Mouse (Mus musculus): ENCODE data around the gene Gm6164. TPM values are rescaled to one million over a fixed set of nuclear protein-coding genes. Genes with fewer than 3 reads are reported as not detected.
"Not testable (repeated sequence)": the region's sequence is repeated elsewhere in the genome, so short reads cannot be mapped to it uniquely, and the experiment has no call there.

Gm6164 gene
- total RNA-seq (2012; rRNA removed) (not detected in 2 replicates), total RNA-seq (2014; rRNA removed) (not detected in 2 replicates), polyA plus RNA-seq (2012; ENCODE audit: insufficient read length, low read depth) (not detected in 2 replicates)

GRCm38 (mm10) chr7:20205507-20205906 lies at the start of gene Gm6164:
TSS of gene Gm6164 (minus strand) at chr7:20205607.
- DNase-seq (ENCODE audit: extremely low read depth); H3K9me3 ChIP-seq (replicated peaks; ENCODE audit: low read length); H3K9ac ChIP-seq (ENCODE audit: insufficient read depth, low read depth); in situ Hi-C loops (cut with MboI; ENCODE audit: low pct_ligation_motif_present, low pct_unique_long_range_greater_than_20kb, low sequenced_read_pairs); H3K36me3 ChIP-seq (replicated peaks in 1 of 2; ENCODE audit: control insufficient read depth in 1 of 2, insufficient read depth in 1 of 2, low read length in 1 of 2); H3K79me2 ChIP-seq (replicated peaks; ENCODE audit: control insufficient read depth, extremely low read depth, insufficient read depth, poor library complexity, severe bottlenecking); H3K4me3 ChIP-seq (replicated peaks in 1 of 3; ENCODE audit: low read depth in 2 of 3, low read length in 2 of 3, poor library complexity in 1 of 3); H3K4me1 ChIP-seq (ENCODE audit: control insufficient read depth in 1 of 2, insufficient read depth in 2 of 2); H3K4me2 ChIP-seq (ENCODE audit: insufficient read depth, low read depth, poor library complexity, severe bottlenecking); H3K27ac ChIP-seq (ENCODE audit: insufficient read depth, low read depth); H3K27me3 ChIP-seq (replicated peaks); dilution Hi-C loops (cut with MboI; ENCODE audit: extremely low pct_ligation_motif_present, extremely low pct_unique_long_range_greater_than_20kb, low sequenced_read_pairs): not testable (repeated sequence)

GRCm38 (mm10) chr7:20233728-20234127 lies 28.3 kb upstream of the Gm6164 start, which contains the start of gene Gm4498:
TSS of gene Gm4498 (minus strand) at chr7:20233828.
- DNase-seq (ENCODE audit: extremely low read depth); H3K79me2 ChIP-seq (replicated peaks; ENCODE audit: control insufficient read depth, extremely low read depth, insufficient read depth, poor library complexity, severe bottlenecking); H3K4me3 ChIP-seq (replicated peaks in 1 of 3; ENCODE audit: low read depth in 2 of 3, low read length in 2 of 3, poor library complexity in 1 of 3); in situ Hi-C loops (cut with MboI; ENCODE audit: low pct_ligation_motif_present, low pct_unique_long_range_greater_than_20kb, low sequenced_read_pairs); H3K4me1 ChIP-seq (ENCODE audit: control insufficient read depth in 1 of 2, insufficient read depth in 2 of 2); H3K27me3 ChIP-seq (replicated peaks); H3K27ac ChIP-seq (ENCODE audit: insufficient read depth, low read depth); H3K9ac ChIP-seq (ENCODE audit: insufficient read depth, low read depth); dilution Hi-C loops (cut with MboI; ENCODE audit: extremely low pct_ligation_motif_present, extremely low pct_unique_long_range_greater_than_20kb, low sequenced_read_pairs); H3K36me3 ChIP-seq (replicated peaks in 1 of 2; ENCODE audit: control insufficient read depth in 1 of 2, insufficient read depth in 1 of 2, low read length in 1 of 2); H3K4me2 ChIP-seq (ENCODE audit: insufficient read depth, low read depth, poor library complexity, severe bottlenecking); H3K9me3 ChIP-seq (replicated peaks; ENCODE audit: low read length): not testable (repeated sequence)

- H3K79me2 ChIP-seq (replicated peaks; ENCODE audit: control insufficient read depth, extremely low read depth, insufficient read depth, poor library complexity, severe bottlenecking); H3K9me3 ChIP-seq (replicated peaks; ENCODE audit: low read length); H3K27me3 ChIP-seq (replicated peaks); H3K36me3 ChIP-seq (replicated peaks in 1 of 2; ENCODE audit: control insufficient read depth in 1 of 2, insufficient read depth in 1 of 2, low read length in 1 of 2); dilution Hi-C loops (cut with MboI; ENCODE audit: extremely low pct_ligation_motif_present, extremely low pct_unique_long_range_greater_than_20kb, low sequenced_read_pairs); H3K4me2 ChIP-seq (ENCODE audit: insufficient read depth, low read depth, poor library complexity, severe bottlenecking); DNase-seq (ENCODE audit: extremely low read depth); H3K9ac ChIP-seq (ENCODE audit: insufficient read depth, low read depth); H3K4me3 ChIP-seq (replicated peaks in 1 of 3; ENCODE audit: low read depth in 2 of 3, low read length in 2 of 3, poor library complexity in 1 of 3); H3K4me1 ChIP-seq (ENCODE audit: control insufficient read depth in 1 of 2, insufficient read depth in 2 of 2); in situ Hi-C loops (cut with MboI; ENCODE audit: low pct_ligation_motif_present, low pct_unique_long_range_greater_than_20kb, low sequenced_read_pairs); H3K27ac ChIP-seq (ENCODE audit: insufficient read depth, low read depth): not testable (repeated sequence)
Measured at GRCm38 (mm10) chr7:20193410-20193809, 12.0 kb downstream of the Gm6164 start, which contains the start of gene Vmn1r95. TSS of gene Vmn1r95 (plus strand) at chr7:20193710.

GRCm38 (mm10) chr7:20168277-20168676 lies 37.1 kb downstream of the Gm6164 start, which contains the start of gene Vmn1r94:
TSS of gene Vmn1r94 (minus strand) at chr7:20168377.
- H3K4me3 ChIP-seq (replicated peaks in 1 of 3; ENCODE audit: low read depth in 2 of 3, low read length in 2 of 3, poor library complexity in 1 of 3); H3K4me2 ChIP-seq (ENCODE audit: insufficient read depth, low read depth, poor library complexity, severe bottlenecking); DNase-seq (ENCODE audit: extremely low read depth); H3K9me3 ChIP-seq (replicated peaks; ENCODE audit: low read length); H3K27me3 ChIP-seq (replicated peaks); H3K79me2 ChIP-seq (replicated peaks; ENCODE audit: control insufficient read depth, extremely low read depth, insufficient read depth, poor library complexity, severe bottlenecking); dilution Hi-C loops (cut with MboI; ENCODE audit: extremely low pct_ligation_motif_present, extremely low pct_unique_long_range_greater_than_20kb, low sequenced_read_pairs); H3K9ac ChIP-seq (ENCODE audit: insufficient read depth, low read depth); H3K27ac ChIP-seq (ENCODE audit: insufficient read depth, low read depth); H3K4me1 ChIP-seq (ENCODE audit: control insufficient read depth in 1 of 2, insufficient read depth in 2 of 2); in situ Hi-C loops (cut with MboI; ENCODE audit: low pct_ligation_motif_present, low pct_unique_long_range_greater_than_20kb, low sequenced_read_pairs); H3K36me3 ChIP-seq (replicated peaks in 1 of 2; ENCODE audit: control insufficient read depth in 1 of 2, insufficient read depth in 1 of 2, low read length in 1 of 2): not testable (repeated sequence)

Other genes with a start within 250 kb of the Gm6164 start
- 1.8 and 1.9 TPM in 2 replicates for gene Ceacam20, start 240.2 kb downstream of the Gm6164 start, total RNA-seq (2012; rRNA removed)
- 4.3 and 6.6 TPM in 2 replicates for gene Ceacam20, start 240.2 kb downstream of the Gm6164 start, total RNA-seq (2014; rRNA removed)
- 4.2 and 5.8 TPM in 2 replicates for gene Ceacam20, start 240.2 kb downstream of the Gm6164 start, polyA plus RNA-seq (2012; ENCODE audit: insufficient read length, low read depth)
- 0.21 and 0.34 TPM in 2 replicates for gene Nlrp9b, start 214.1 kb downstream of the Gm6164 start, total RNA-seq (2012; rRNA removed)
- gene Nlrp9b, start 214.1 kb downstream of the Gm6164 start, total RNA-seq (2014; rRNA removed): 1.4 TPM in 2 replicates
- gene Nlrp9b, start 214.1 kb downstream of the Gm6164 start, polyA plus RNA-seq (2012; ENCODE audit: insufficient read length, low read depth): 1.4 and 2.3 TPM in 2 replicates
- not detected in 2 replicates for gene Vmn1r91, start 105.9 kb downstream of the Gm6164 start, total RNA-seq (2012; rRNA removed)
- not detected in 2 replicates for gene Vmn1r91, start 105.9 kb downstream of the Gm6164 start, total RNA-seq (2014; rRNA removed)
- gene Vmn1r91, start 105.9 kb downstream of the Gm6164 start, polyA plus RNA-seq (2012; ENCODE audit: insufficient read length, low read depth): not detected in 2 replicates
- not detected in 2 replicates for gene Gm16442, start 83.0 kb downstream of the Gm6164 start, total RNA-seq (2012; rRNA removed)
- not detected in 2 replicates for gene Gm16442, start 83.0 kb downstream of the Gm6164 start, total RNA-seq (2014; rRNA removed)
- not detected in 2 replicates for gene Gm16442, start 83.0 kb downstream of the Gm6164 start, polyA plus RNA-seq (2012; ENCODE audit: insufficient read length, low read depth)
- not detected in 2 replicates for gene Vmn1r93, start 66.5 kb downstream of the Gm6164 start, total RNA-seq (2012; rRNA removed)
- gene Vmn1r93, start 66.5 kb downstream of the Gm6164 start, total RNA-seq (2014; rRNA removed): not detected in 2 replicates
- gene Vmn1r93, start 66.5 kb downstream of the Gm6164 start, polyA plus RNA-seq (2012; ENCODE audit: insufficient read length, low read depth): not detected in 2 replicates
- not detected in 2 replicates for gene Vmn1r94, start 37.2 kb downstream of the Gm6164 start, total RNA-seq (2012; rRNA removed)
- not detected in 2 replicates for gene Vmn1r94, start 37.2 kb downstream of the Gm6164 start, total RNA-seq (2014; rRNA removed)
- gene Vmn1r94, start 37.2 kb downstream of the Gm6164 start, polyA plus RNA-seq (2012; ENCODE audit: insufficient read length, low read depth): not detected in 2 replicates
- gene Vmn1r95, start 11.9 kb downstream of the Gm6164 start, total RNA-seq (2012; rRNA removed): not detected in 2 replicates
- not detected in 2 replicates for gene Vmn1r95, start 11.9 kb downstream of the Gm6164 start, total RNA-seq (2014; rRNA removed)
- not detected in 2 replicates for gene Vmn1r95, start 11.9 kb downstream of the Gm6164 start, polyA plus RNA-seq (2012; ENCODE audit: insufficient read length, low read depth)
- gene Gm4498, start 28.2 kb upstream of the Gm6164 start, total RNA-seq (2012; rRNA removed): not detected in 2 replicates
- not detected in 2 replicates for gene Gm4498, start 28.2 kb upstream of the Gm6164 start, total RNA-seq (2014; rRNA removed)
- not detected in 2 replicates for gene Gm4498, start 28.2 kb upstream of the Gm6164 start, polyA plus RNA-seq (2012; ENCODE audit: insufficient read length, low read depth)
- gene Gm5890, start 57.2 kb upstream of the Gm6164 start, total RNA-seq (2012; rRNA removed): not detected in 2 replicates
- not detected in 2 replicates for gene Gm5890, start 57.2 kb upstream of the Gm6164 start, total RNA-seq (2014; rRNA removed)
- gene Gm5890, start 57.2 kb upstream of the Gm6164 start, polyA plus RNA-seq (2012; ENCODE audit: insufficient read length, low read depth): not detected in 2 replicates
- gene Gm4133, start 128.5 kb upstream of the Gm6164 start, total RNA-seq (2012; rRNA removed): not detected in 2 replicates
- not detected in 2 replicates for gene Gm4133, start 128.5 kb upstream of the Gm6164 start, total RNA-seq (2014; rRNA removed)
- gene Gm4133, start 128.5 kb upstream of the Gm6164 start, polyA plus RNA-seq (2012; ENCODE audit: insufficient read length, low read depth): not detected in 2 replicates
- not detected in 2 replicates for gene Gm5728, start 169.8 kb upstream of the Gm6164 start, total RNA-seq (2012; rRNA removed)
- gene Gm5728, start 169.8 kb upstream of the Gm6164 start, total RNA-seq (2014; rRNA removed): not detected in 2 replicates
- gene Gm5728, start 169.8 kb upstream of the Gm6164 start, polyA plus RNA-seq (2012; ENCODE audit: insufficient read length, low read depth): not detected in 2 replicates
- gene Vmn1r100, start 212.3 kb upstream of the Gm6164 start, total RNA-seq (2012; rRNA removed): not detected in 2 replicates
- not detected in 2 replicates for gene Vmn1r100, start 212.3 kb upstream of the Gm6164 start, total RNA-seq (2014; rRNA removed)
- not detected in 2 replicates for gene Vmn1r100, start 212.3 kb upstream of the Gm6164 start, polyA plus RNA-seq (2012; ENCODE audit: insufficient read length, low read depth)
- gene Vmn1r101, start 237.0 kb upstream of the Gm6164 start, total RNA-seq (2012; rRNA removed): not detected in 2 replicates
- gene Vmn1r101, start 237.0 kb upstream of the Gm6164 start, total RNA-seq (2014; rRNA removed): not detected in 2 replicates
- not detected in 2 replicates for gene Vmn1r101, start 237.0 kb upstream of the Gm6164 start, polyA plus RNA-seq (2012; ENCODE audit: insufficient read length, low read depth)

All from CH12.LX (cell line).